Mouse (Mus musculus) E14TG2a.4 (cell line): Measurements from ENCODE around the gene Mettl13.

Source experiments
- H3K27me3 ChIP-seq: 2 replicates; pipeline ENCODE4 v1.6.1; 2014; ENCODE audit warnings: low read length, control low read depth; ENCODE audit not compliant: insufficient read depth
- H3K36me3 ChIP-seq: 2 replicates; pipeline ENCODE4 v1.6.1; 2014; ENCODE audit warnings: low read length, control low read depth; ENCODE audit not compliant: insufficient read depth
- H3K4me1 ChIP-seq: replicated peaks from 2 replicates; pipeline ENCODE4 v1.6.1; 2014; ENCODE audit warnings: low read depth, low read length, control low read depth
- H3K4me3 ChIP-seq: replicated peaks from 2 replicates; pipeline ENCODE4 v1.5.1; 2014; ENCODE audit warnings: mild to moderate bottlenecking, low read length
- H3K9me3 ChIP-seq: 2 replicates; pipeline ENCODE4 v1.6.1; 2014; ENCODE audit warnings: low read length, control low read depth
- CTCF ChIP-seq: conservative IDR thresholded peaks from 2 replicates; pipeline ENCODE4 v1.5.1; 2014; ENCODE audit warnings: low read length
- NANOG ChIP-seq: IDR thresholded peaks from 2 replicates; pipeline ENCODE4 v1.6.1; 2014; ENCODE audit warnings: borderline replicate concordance, low read length, mixed read lengths
- POU5F1 ChIP-seq: IDR thresholded peaks from 2 replicates; pipeline ENCODE4 v1.6.1; 2014; ENCODE audit warnings: low read length, borderline replicate concordance

Mettl13 gene

DNA sequence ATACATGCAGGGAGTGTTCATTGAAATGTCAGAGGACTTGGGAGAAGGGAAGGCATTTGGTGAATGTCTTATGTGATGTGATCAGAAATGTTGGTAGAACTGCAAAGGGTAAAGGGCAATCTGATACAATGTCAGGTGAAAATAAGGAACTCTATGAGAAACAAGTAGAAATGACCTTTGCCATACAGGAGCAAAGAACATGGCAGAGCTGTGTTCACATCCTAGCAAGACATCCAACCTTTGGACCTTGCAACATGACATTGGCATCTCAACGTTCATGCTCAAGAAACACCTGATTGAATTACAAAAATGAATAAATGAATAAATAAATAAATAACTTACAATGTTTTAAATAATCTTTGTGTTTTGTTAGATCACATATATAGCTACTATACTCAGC, 33.2 kb downstream of the Mettl13 start:
- Histone ChIP-seq H3K4me1 (no peaks in the 10 kb centered on the region), H3K36me3 (no peaks in the 10 kb centered on the region), H3K4me3 (no peak overlapping the region), H3K27me3 (no peaks in the 10 kb centered on the region), H3K9me3 (no peaks in the 10 kb centered on the region)
- TF ChIP-seq CTCF (no peak), NANOG (no peak), POU5F1 (no peak)

DNA sequence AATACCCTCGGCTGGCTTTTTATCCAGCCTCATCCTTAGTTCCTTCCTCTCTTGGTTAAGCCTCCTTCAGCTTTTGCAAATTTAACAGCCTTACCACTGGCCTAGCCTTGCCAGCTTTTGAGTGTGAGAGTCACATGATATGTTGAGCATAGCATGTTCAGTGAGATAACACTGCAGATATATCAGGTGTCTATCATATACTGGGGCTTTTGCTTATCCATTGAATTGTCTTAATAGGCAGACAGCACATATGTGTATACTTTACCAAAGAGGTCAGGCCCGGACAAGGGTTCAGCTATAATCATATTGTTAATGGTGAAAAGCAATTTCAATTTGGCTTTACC, 38.4 kb downstream of the Mettl13 start:
- H3K36me3 ChIP-seq: no peaks in the 10 kb centered on the region
- no peaks in the 10 kb centered on the region for H3K4me1 ChIP-seq
- no peak for TF ChIP-seq CTCF
- no peak for TF ChIP-seq POU5F1
- no peak overlapping the region for H3K4me3 ChIP-seq
- H3K9me3 ChIP-seq: no peaks in the 10 kb centered on the region
- no peaks in the 10 kb centered on the region for H3K27me3 ChIP-seq

DNA sequence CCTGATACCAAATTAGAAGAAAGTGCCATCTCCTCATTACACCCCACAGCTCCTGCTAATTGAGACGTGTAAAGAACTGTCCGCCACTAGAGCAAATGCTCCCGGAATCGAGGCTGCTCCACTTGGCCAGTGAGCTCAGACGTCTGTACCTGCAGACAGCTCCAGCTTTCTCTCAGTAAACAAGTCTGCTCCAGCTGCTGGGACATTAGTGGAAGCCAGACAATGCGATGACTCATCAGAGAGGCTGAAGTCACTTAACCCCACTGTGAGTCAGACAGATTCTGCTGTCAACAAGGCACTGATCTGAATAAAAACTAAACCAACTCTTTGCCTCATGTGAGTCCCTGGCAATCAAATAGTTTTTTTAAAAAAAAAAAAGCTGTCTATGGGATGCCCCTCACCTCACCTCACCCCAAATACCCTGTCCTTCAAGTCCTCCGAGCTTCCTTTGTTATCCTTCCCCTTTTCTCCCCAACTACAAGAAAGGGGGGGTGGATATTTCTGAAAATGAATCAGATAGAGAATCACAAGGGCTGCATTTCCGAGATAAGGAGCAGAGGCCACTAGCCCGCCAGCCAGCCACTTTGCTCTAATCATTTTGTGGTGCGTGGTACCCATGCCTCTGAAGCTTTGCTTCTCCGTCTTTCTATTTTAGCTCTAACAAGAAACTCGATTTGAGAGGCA, 38.9 kb downstream of the Mettl13 start:
- no peak overlapping the region for H3K4me3 ChIP-seq
- H3K36me3 ChIP-seq: no peaks in the 10 kb centered on the region
- H3K9me3 ChIP-seq: no peaks in the 10 kb centered on the region
- H3K4me1 ChIP-seq: no peaks in the 10 kb centered on the region
- TF ChIP-seq CTCF (no peak), NANOG (no peak), POU5F1 (no peak)
- H3K27me3 ChIP-seq: no peaks in the 10 kb centered on the region

DNA sequence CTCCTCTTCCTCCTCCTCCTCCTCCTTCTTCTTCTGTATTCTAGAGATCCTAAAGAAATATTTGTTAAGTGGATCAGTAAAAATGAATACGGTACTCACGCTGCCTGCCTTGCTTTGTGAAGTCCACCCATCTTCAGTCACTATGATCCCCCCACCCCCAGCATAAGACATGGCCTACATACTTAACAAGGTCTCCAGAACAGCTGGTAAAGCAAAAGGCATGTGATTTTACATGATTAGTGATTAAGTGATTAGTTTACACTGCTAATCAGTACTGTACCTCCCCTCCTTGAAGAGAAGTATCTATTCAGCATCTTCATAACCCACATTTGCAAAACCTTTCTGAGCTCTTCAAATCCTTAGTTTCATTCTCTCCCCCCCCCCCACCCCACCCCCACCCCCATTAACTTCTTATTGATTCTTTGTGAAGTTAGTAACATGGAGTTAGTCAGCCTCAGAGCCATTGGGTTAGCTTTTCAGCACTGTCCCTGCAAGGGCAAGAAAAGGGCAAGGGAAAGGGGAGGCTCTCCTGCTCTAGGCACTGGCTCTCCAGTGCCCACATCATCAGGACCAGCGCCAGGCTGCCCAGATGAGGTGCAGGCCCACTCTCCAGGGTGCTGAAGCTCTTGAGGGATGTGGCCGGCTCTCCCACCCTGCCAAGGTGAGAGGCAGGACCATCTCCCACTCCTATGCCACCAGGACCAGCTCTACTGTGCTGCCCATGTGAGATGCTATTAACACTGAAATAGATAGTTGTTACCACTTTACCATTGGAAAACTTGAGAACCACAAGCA, 39.9 kb downstream of the Mettl13 start:
- H3K27me3 ChIP-seq: no peaks in the 10 kb centered on the region
- TF ChIP-seq CTCF (no peak), POU5F1 (no peak), NANOG (no peak)
- H3K9me3 ChIP-seq: no peaks in the 10 kb centered on the region
- no peaks in the 10 kb centered on the region for H3K4me1 ChIP-seq
- H3K4me3 ChIP-seq: no peak overlapping the region
- H3K36me3 ChIP-seq: no peaks in the 10 kb centered on the region

DNA sequence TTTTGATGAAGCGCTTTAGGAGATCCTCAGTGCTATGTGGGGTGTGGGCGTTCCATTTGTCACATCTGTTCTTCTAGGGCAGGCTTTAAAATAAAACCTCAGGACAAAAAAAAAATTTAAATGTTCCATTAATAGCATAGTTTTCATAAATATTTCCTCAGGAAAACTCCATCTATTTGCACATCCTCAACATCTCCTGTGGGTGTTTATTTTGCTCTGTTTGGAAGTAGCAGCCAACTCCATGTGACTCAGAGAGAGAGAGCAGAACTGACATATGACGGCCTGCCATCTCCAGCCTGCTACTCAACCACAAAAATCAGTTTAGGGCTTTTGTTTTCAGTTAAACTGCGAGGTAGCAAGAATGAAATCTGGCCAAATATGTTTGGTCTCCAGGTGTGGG, 41.8 kb downstream of the Mettl13 start:
- Histone ChIP-seq H3K9me3 (no peaks in the 10 kb centered on the region), H3K4me1 (no peaks in the 10 kb centered on the region), H3K4me3 (no peak overlapping the region), H3K36me3 (no peaks in the 10 kb centered on the region), H3K27me3 (no peaks in the 10 kb centered on the region)
- no peak for TF ChIP-seq NANOG
- TF ChIP-seq POU5F1: no peak
- no peak for TF ChIP-seq CTCF

DNA sequence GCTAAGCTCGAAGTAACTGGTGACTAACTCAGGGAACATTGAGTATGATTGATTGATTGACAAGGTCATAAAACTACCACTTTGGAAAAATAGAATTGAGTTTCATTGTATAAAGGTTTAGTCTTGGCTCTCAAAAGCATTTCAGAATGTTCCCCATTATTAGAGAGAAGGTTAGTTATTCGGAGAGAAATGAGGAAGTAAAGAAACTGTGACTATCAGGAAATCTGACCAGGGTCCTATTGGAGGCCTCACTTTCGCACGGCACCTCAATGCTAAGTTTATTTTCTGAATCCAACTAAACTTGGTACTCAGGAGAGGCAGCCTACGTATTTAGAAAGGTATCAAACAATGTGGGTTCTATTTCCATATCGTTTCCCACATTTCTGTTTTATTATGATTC, 42.7 kb downstream of the Mettl13 start:
- Histone ChIP-seq H3K27me3 (no peaks in the 10 kb centered on the region), H3K4me3 (no peak overlapping the region), H3K4me1 (no peaks in the 10 kb centered on the region), H3K9me3 (no peaks in the 10 kb centered on the region), H3K36me3 (no peaks in the 10 kb centered on the region)
- TF ChIP-seq POU5F1: no peak
- TF ChIP-seq CTCF: no peak
- TF ChIP-seq NANOG: no peak
